Mouse (Mus musculus): ENCODE results near the gene Dhrs2. TPM values are rescaled to one million over a fixed set of nuclear protein-coding genes. Genes with fewer than 3 reads are reported as not detected.

Dhrs2 gene
- total RNA-seq (2012; rRNA removed) = not detected in 2 replicates

DNA sequence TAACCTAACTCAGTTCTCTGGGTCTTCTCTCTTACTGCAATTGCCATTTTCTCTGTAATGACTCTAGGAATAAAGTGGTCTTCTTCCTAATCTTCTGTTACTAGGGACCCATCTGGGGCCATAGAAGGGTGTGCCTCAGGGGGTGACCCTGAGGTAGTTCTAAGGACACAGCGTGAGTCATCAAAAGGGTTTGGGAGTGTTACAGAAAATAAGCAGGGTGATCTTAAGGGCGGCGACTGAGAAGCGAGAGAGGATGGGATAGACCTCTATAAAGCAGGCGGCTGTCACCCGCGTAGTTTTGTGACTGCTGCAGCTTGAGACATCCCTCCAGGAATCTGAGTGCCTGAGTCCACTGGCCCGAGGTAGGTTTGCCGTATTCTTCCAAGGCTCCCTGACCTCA, at the start of gene Dhrs2:
Dhrs2 (plus strand) TSS at position 301 of the 400 bp plus-strand sequence.
- Histone ChIP-seq H3K36me3 (ENCODE audit: control insufficient read depth, insufficient read depth, low read length, poor library complexity, severe bottlenecking) (no peaks in the 10 kb centered on the region), H3K27ac (ENCODE audit: insufficient read depth, low read depth, low read length, poor library complexity, severe bottlenecking) (no peak within 1 kb of the TSS), H3K9ac (ENCODE audit: insufficient read depth, low read depth, low read length, poor library complexity, severe bottlenecking) (no peak within 1 kb of the TSS), H3K4me1 (ENCODE audit: control insufficient read depth in 2 of 2, insufficient read depth in 2 of 2, low read length in 2 of 2, poor library complexity in 1 of 2) (no peaks in the 10 kb centered on the region), H3K4me3 (ENCODE audit: insufficient read depth in 1 of 2, low read depth in 1 of 2, low read length in 2 of 2, poor library complexity in 1 of 2, severe bottlenecking in 1 of 2) (no peak within 1 kb of the TSS), H3K9me3 (ENCODE audit: control insufficient read depth, insufficient read depth, low read depth, low read length) (0 out of 2 replicates have a peak, but pooled peaks cover 2% of the 10 kb centered on the region)
- in situ Hi-C loops (cut with MboI; ENCODE audit: low sequenced_read_pairs in 2 of 2, unreplicated experiment in 2 of 2) = no loop called here
- TF ChIP-seq CHD2 (IDR thresholded peaks at IDR 0.05; ENCODE audit: low read depth, low read length) = no peak
- TF ChIP-seq HCFC1 (IDR thresholded peaks at IDR 0.05; ENCODE audit: borderline replicate concordance, insufficient read depth, low read length) = no peak
- no peak for TF ChIP-seq ZNF384 (IDR thresholded peaks at IDR 0.05; ENCODE audit: low read depth, low read length)
- no peak for TF ChIP-seq ZC3H11A (IDR thresholded peaks at IDR 0.05; ENCODE audit: borderline replicate concordance, low read depth, low read length)
- no peak for TF ChIP-seq MAFK (IDR thresholded peaks at IDR 0.05; ENCODE audit: insufficient read depth, low read depth, low read length)
- no peak for DNase-seq (ENCODE audit: low read depth, low spot score)

GRCm38 (mm10) chr14:55174164-55174563, 47.6 kb upstream of the Dhrs2 start:
- in situ Hi-C loops (cut with MboI; ENCODE audit: low sequenced_read_pairs in 2 of 2, unreplicated experiment in 2 of 2) = no loop called here
- H3K9ac ChIP-seq (ENCODE audit: insufficient read depth, low read depth, low read length, poor library complexity, severe bottlenecking) = no peak overlapping the region
- H3K27ac ChIP-seq (ENCODE audit: insufficient read depth, low read depth, low read length, poor library complexity, severe bottlenecking) = no peak overlapping the region
- peaks cover 0 to 6% of the 10 kb centered on the region in 2 experiments; a peak in 1 of 4 replicates for H3K4me1 ChIP-seq (ENCODE audit: control insufficient read depth in 2 of 2, insufficient read depth in 2 of 2, low read length in 2 of 2, poor library complexity in 1 of 2)
- no peaks in the 10 kb centered on the region for H3K36me3 ChIP-seq (ENCODE audit: control insufficient read depth, insufficient read depth, low read length, poor library complexity, severe bottlenecking)
- no peak overlapping the region for H3K4me3 ChIP-seq (ENCODE audit: insufficient read depth in 1 of 2, low read depth in 1 of 2, low read length in 2 of 2, poor library complexity in 1 of 2, severe bottlenecking in 1 of 2)
- no peak for DNase-seq (ENCODE audit: low read depth, low spot score)
- TF ChIP-seq MAFK (IDR thresholded peaks at IDR 0.05; ENCODE audit: insufficient read depth, low read depth, low read length) = peak; percentile 79
- no peak for TF ChIP-seq ZNF384 (IDR thresholded peaks at IDR 0.05; ENCODE audit: low read depth, low read length)
- no peak for TF ChIP-seq ZC3H11A (IDR thresholded peaks at IDR 0.05; ENCODE audit: borderline replicate concordance, low read depth, low read length)
- no peaks in the 10 kb centered on the region for H3K9me3 ChIP-seq (ENCODE audit: control insufficient read depth, insufficient read depth, low read depth, low read length)

GRCm38 (mm10) chr14:55177274-55177673, 44.5 kb upstream of the Dhrs2 start:
- H3K27ac ChIP-seq (ENCODE audit: insufficient read depth, low read depth, low read length, poor library complexity, severe bottlenecking) = no peak overlapping the region
- peaks cover 0 to 9% of the 10 kb centered on the region in 2 experiments; a peak in 1 of 4 replicates for H3K4me1 ChIP-seq (ENCODE audit: control insufficient read depth in 2 of 2, insufficient read depth in 2 of 2, low read length in 2 of 2, poor library complexity in 1 of 2)
- no peaks in the 10 kb centered on the region for H3K9me3 ChIP-seq (ENCODE audit: control insufficient read depth, insufficient read depth, low read depth, low read length)
- no peaks in the 10 kb centered on the region for H3K36me3 ChIP-seq (ENCODE audit: control insufficient read depth, insufficient read depth, low read length, poor library complexity, severe bottlenecking)
- no peak overlapping the region for H3K4me3 ChIP-seq (ENCODE audit: insufficient read depth in 1 of 2, low read depth in 1 of 2, low read length in 2 of 2, poor library complexity in 1 of 2, severe bottlenecking in 1 of 2)
- H3K9ac ChIP-seq (ENCODE audit: insufficient read depth, low read depth, low read length, poor library complexity, severe bottlenecking) = no peak overlapping the region
- TF ChIP-seq ZC3H11A (IDR thresholded peaks at IDR 0.05; ENCODE audit: borderline replicate concordance, low read depth, low read length) (no peak), ZNF384 (IDR thresholded peaks at IDR 0.05; ENCODE audit: low read depth, low read length) (no peak), HCFC1 (IDR thresholded peaks at IDR 0.05; ENCODE audit: borderline replicate concordance, insufficient read depth, low read length) (no peak), MAFK (IDR thresholded peaks at IDR 0.05; ENCODE audit: insufficient read depth, low read depth, low read length) (no peak)
- peak; percentile 62 for DNase-seq (ENCODE audit: low read depth, low spot score)
- in situ Hi-C loops (cut with MboI; ENCODE audit: low sequenced_read_pairs in 2 of 2, unreplicated experiment in 2 of 2) = no loop called here

- Histone ChIP-seq H3K27ac (ENCODE audit: insufficient read depth, low read depth, low read length, poor library complexity, severe bottlenecking) (no peak overlapping the region), H3K4me3 (ENCODE audit: insufficient read depth in 1 of 2, low read depth in 1 of 2, low read length in 2 of 2, poor library complexity in 1 of 2, severe bottlenecking in 1 of 2) (no peak overlapping the region), H3K9me3 (ENCODE audit: control insufficient read depth, insufficient read depth, low read depth, low read length) (no peaks in the 10 kb centered on the region), H3K9ac (ENCODE audit: insufficient read depth, low read depth, low read length, poor library complexity, severe bottlenecking) (no peak overlapping the region), H3K4me1 (ENCODE audit: control insufficient read depth in 2 of 2, insufficient read depth in 2 of 2, low read length in 2 of 2, poor library complexity in 1 of 2) (peaks cover 0 to 11% of the 10 kb centered on the region in 2 experiments; a peak in 1 of 4 replicates), H3K36me3 (ENCODE audit: control insufficient read depth, insufficient read depth, low read length, poor library complexity, severe bottlenecking) (no peaks in the 10 kb centered on the region)
- in situ Hi-C loops (cut with MboI; ENCODE audit: low sequenced_read_pairs in 2 of 2, unreplicated experiment in 2 of 2) = no loop called here
- TF ChIP-seq HCFC1 (IDR thresholded peaks at IDR 0.05; ENCODE audit: borderline replicate concordance, insufficient read depth, low read length) = no peak
- TF ChIP-seq ZC3H11A (IDR thresholded peaks at IDR 0.05; ENCODE audit: borderline replicate concordance, low read depth, low read length) = no peak
- no peak for DNase-seq (ENCODE audit: low read depth, low spot score)
Observed at GRCm38 (mm10) chr14:55180951-55181350, 40.9 kb upstream of the Dhrs2 start.

DNA sequence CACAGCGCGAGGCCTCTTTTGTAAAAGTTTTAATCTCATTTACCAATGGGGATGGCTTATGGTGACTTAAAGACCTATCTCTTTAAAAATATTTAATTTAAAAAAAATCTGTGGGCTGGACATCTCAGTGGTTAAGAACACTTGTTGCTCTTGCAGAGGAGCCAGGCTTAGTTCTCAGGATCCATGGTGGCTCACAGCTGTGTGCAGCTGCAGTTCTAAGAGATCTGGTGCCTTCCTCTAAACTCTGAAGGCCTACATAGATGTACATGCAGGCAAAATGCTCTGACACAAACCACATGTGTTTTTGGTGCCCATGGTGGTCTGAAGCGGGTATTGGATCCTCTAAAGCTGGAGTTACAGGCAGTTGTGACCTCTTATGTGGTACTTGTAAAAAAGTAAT, 38.6 kb upstream of the Dhrs2 start:
- Histone ChIP-seq H3K9me3 (ENCODE audit: control insufficient read depth, insufficient read depth, low read depth, low read length) (no peaks in the 10 kb centered on the region), H3K27ac (ENCODE audit: insufficient read depth, low read depth, low read length, poor library complexity, severe bottlenecking) (no peak overlapping the region), H3K36me3 (ENCODE audit: control insufficient read depth, insufficient read depth, low read length, poor library complexity, severe bottlenecking) (no peaks in the 10 kb centered on the region), H3K4me3 (ENCODE audit: insufficient read depth in 1 of 2, low read depth in 1 of 2, low read length in 2 of 2, poor library complexity in 1 of 2, severe bottlenecking in 1 of 2) (no peak overlapping the region), H3K4me1 (ENCODE audit: control insufficient read depth in 2 of 2, insufficient read depth in 2 of 2, low read length in 2 of 2, poor library complexity in 1 of 2) (peaks cover 0 to 6% of the 10 kb centered on the region in 2 experiments; a peak in 1 of 4 replicates), H3K9ac (ENCODE audit: insufficient read depth, low read depth, low read length, poor library complexity, severe bottlenecking) (no peak overlapping the region)
- DNase-seq (ENCODE audit: low read depth, low spot score) = no peak
- TF ChIP-seq HCFC1 (IDR thresholded peaks at IDR 0.05; ENCODE audit: borderline replicate concordance, insufficient read depth, low read length) (no peak), ZC3H11A (IDR thresholded peaks at IDR 0.05; ENCODE audit: borderline replicate concordance, low read depth, low read length) (no peak), MAFK (IDR thresholded peaks at IDR 0.05; ENCODE audit: insufficient read depth, low read depth, low read length) (no peak), ZNF384 (IDR thresholded peaks at IDR 0.05; ENCODE audit: low read depth, low read length) (no peak), CHD2 (IDR thresholded peaks at IDR 0.05; ENCODE audit: low read depth, low read length) (no peak)
- in situ Hi-C loops (cut with MboI; ENCODE audit: low sequenced_read_pairs in 2 of 2, unreplicated experiment in 2 of 2) = no loop called here
